Mouse (Mus musculus) telencephalon, adult 2 months (tissue): ENCODE data around the gene Arid3c.

Experiments
- DNase-seq: peaks from one replicate; pipeline ENCODE4 v3.0.0-alpha.2; 2011; ENCODE audit warnings: low read depth, low spot score

The Arid3c gene

DNA sequence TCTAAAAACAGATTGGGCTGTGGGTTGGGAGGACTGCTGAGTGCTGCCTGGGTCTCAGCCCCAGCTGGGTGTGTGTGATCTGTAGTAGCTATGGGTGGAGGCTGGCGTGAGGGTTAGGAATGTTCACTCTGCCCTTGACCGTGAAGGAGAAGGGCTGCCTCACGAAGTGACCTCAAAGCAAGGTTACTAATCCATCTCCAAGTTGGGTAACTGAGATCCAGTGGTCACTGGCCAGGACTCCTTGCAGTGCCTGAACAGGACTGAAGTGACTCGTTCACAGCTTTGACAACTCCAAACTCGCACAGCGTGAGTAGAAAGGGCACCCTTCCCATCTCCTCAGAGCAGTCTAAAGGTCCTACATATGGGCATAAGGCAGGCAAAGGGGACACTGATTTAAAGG, 52.1 kb downstream of the Arid3c start:
- no peak for DNase-seq

DNA sequence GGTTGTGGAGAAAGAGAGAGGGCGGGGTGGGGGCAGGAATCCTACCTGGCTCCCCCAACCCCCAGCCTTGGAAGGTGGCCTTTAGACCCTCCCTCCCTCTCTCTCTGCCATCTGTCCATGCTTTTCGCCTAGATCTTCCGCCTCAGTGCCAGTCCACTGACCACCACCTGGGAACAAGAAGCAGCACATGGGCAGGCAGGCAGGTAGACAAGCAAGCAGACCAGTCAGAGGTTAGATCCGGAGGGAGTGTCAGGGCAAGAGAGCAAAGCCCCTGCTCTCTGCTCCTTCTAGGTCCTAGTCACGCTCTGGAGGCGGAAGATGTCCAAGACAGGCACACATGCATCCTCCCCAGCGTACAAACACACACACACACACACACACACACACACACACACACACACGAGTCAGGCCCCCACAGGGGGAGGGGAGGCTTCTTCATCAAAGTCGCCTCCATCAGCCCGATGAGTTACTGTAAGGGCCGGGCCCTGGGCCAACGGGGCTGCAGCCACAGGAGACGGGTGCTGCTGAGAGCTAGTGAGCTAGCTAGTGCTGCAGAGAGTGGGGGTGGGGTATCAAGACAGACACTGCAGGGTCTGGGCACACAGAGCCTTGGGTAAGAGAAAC, 53.8 kb downstream of the Arid3c start:
- no peak for DNase-seq

- no peak for DNase-seq
Measured at GRCm38 (mm10) chr4:41676248-41677005, 54.5 kb downstream of the Arid3c start.
